Mouse (Mus musculus) lung, embryonic 15.5 days (tissue): ENCODE measurements around the gene Nub1. TPM values are rescaled to one million over a fixed set of nuclear protein-coding genes. Genes with fewer than 3 reads are reported as not detected.

Source experiments
- ATAC-seq: fragments of 200-750 bp; cut with Nextera tagmentation; 2 replicates; pipeline ENCODE4 v1.8.0; 2017; ENCODE audit warnings: moderate number of reproducible peaks, borderline replicate concordance; ENCODE audit not compliant: low FRiP score, low TSS enrichment; ENCODE audit errors: extremely low read depth
- H3K27ac ChIP-seq: fragments of 300-500 bp; sonication (generic); 2 replicates; pipeline ENCODE4 v1.5.1; 2015; ENCODE audit warnings: moderate library complexity, mild to moderate bottlenecking, inconsistent platforms
- H3K27me3 ChIP-seq: fragments of 300-500 bp; sonication (generic); 2 replicates; pipeline ENCODE4 v1.6.1; 2015; ENCODE audit warnings: inconsistent platforms
- H3K36me3 ChIP-seq: fragments of 300-500 bp; sonication (generic); 2 replicates; pipeline ENCODE4 v1.6.1; 2015; ENCODE audit warnings: inconsistent platforms
- H3K4me1 ChIP-seq: fragments of 300-500 bp; sonication (generic); 2 replicates; pipeline ENCODE4 v1.6.1; 2015; ENCODE audit warnings: inconsistent platforms
- H3K4me2 ChIP-seq: fragments of 300-500 bp; sonication (generic); 2 replicates; pipeline ENCODE4 v1.6.1; 2015; ENCODE audit warnings: inconsistent platforms, mild to moderate bottlenecking, moderate library complexity
- H3K4me3 ChIP-seq: fragments of 300-500 bp; sonication (generic); 2 replicates; pipeline ENCODE4 v1.5.1; 2015; ENCODE audit warnings: mild to moderate bottlenecking, inconsistent platforms
- H3K9ac ChIP-seq: fragments of 300-500 bp; sonication (generic); 2 replicates; pipeline ENCODE4 v1.6.1; 2015; ENCODE audit warnings: inconsistent platforms
- H3K9me3 ChIP-seq: fragments of 300-500 bp; sonication (generic); 2 replicates; pipeline ENCODE4 v1.6.1; 2016; ENCODE audit warnings: inconsistent platforms
- whole genome bisulfite sequencing: fragments of 180-500 bp; shearing (Covaris S2); methylation state at CpG from one replicate; pipeline ENCODE4 v1.1.7; 2015; 5-methylcytosine and 5-hydroxymethylcytosine counted together
- polyA plus RNA-seq: library from polyadenylated mRNA; unstranded; fragments of >200 nt; fragmentation: Nextera tagmentation; extraction: Ambion mirVana; gene quantifications from 2 replicates; pipeline ENCODE4 v1.2.1, GENCODE M21; 2015

Nub1 gene
- polyA plus RNA-seq, 1 experiment from 2014 or later: 33.9 TPM

GRCm38 (mm10) chr5:24747533-24747932 is 62.2 kb downstream of the Nub1 start:
- H3K27ac ChIP-seq: no peak overlapping the region
- peaks cover 35% of the 10 kb centered on the region for H3K4me1 ChIP-seq
- no peaks in the 10 kb centered on the region for H3K9me3 ChIP-seq
- no peak for ATAC-seq
- no peak overlapping the region for H3K9ac ChIP-seq
- WGBS: 28% methylated on average over 6 of the region's 6 CpGs
- no peaks in the 10 kb centered on the region for H3K27me3 ChIP-seq
- H3K36me3 ChIP-seq: no peaks in the 10 kb centered on the region
- H3K4me2 ChIP-seq: no peak overlapping the region
- H3K4me3 ChIP-seq: no peak overlapping the region

GRCm38 (mm10) chr5:24749731-24750130 is 64.4 kb downstream of the Nub1 start:
- Histone ChIP-seq H3K4me3 (peak overlapping the region; percentile 63), H3K9ac (0 out of 2 replicates have a peak overlapping the region, but pooled peaks have one; percentile 46), H3K4me2 (peak overlapping the region; percentile 91), H3K36me3 (no peaks in the 10 kb centered on the region), H3K4me1 (peaks cover 38% of the 10 kb centered on the region), H3K27me3 (no peaks in the 10 kb centered on the region), H3K9me3 (no peaks in the 10 kb centered on the region), H3K27ac (peak overlapping the region; percentile 95)
- no peak for ATAC-seq
- 54% methylated on average over 5 of the region's 5 CpGs for WGBS

DNA sequence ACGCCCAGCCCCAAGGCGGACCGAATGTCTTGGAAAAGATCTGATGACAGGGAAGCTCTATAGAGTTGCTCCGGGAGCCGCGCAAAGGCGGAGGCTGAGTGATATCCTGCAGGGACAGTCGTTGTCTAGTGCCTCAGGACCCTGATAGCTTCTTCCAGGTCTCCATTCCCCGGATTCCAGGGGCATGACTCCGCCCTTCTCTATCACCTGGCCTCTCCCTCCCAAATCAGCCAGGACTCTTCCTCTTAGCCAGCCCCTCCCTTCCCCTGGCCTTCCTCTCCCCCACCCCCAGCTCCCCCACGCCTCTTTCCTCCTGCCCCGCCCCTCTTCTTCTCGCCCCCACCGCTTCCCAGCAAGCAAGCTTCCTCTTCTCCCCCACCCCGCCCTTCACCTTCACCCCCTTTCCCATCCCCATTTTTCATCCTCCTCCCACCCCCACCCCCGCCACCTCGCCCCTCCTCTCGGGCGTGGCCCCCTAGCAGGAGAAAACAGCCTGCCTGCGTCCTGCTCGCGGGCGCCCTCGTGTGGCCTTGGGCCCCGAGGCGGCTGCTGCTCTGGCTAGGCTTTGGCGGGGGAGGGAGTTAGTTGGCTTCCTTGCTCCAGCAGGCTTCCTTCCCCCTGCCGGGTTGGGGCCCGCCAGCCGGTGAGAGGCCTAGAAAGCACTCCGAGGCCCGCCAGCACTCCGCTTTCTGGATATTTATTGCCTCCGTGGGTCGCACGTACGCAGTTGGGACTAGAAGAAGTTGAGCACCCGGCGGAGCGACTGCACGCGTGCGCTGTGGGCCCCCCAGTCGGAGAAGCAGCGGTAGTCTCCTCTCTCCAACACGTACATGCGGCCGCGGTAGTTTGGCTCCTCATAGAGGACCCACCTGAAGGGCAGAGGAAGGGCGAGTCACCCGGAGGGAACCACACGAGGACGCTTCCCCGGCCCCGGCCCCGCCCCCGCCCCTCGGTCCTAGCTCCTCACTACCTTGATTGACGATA is 65.3 kb downstream of the Nub1 start:
- H3K36me3 ChIP-seq: no peaks in the 10 kb centered on the region
- H3K4me3 ChIP-seq: peak overlapping the region; percentile 63
- H3K27me3 ChIP-seq: no peaks in the 10 kb centered on the region
- peaks cover 47% of the 10 kb centered on the region for H3K4me1 ChIP-seq
- H3K9ac ChIP-seq: peak overlapping the region; percentile 84
- H3K27ac ChIP-seq: peak overlapping the region; percentile 95
- H3K9me3 ChIP-seq: no peaks in the 10 kb centered on the region
- WGBS: 1% methylated on average over 57 of the region's 59 CpGs
- H3K4me2 ChIP-seq: peak overlapping the region; percentile 91
- ATAC-seq: peak; percentile 79

DNA sequence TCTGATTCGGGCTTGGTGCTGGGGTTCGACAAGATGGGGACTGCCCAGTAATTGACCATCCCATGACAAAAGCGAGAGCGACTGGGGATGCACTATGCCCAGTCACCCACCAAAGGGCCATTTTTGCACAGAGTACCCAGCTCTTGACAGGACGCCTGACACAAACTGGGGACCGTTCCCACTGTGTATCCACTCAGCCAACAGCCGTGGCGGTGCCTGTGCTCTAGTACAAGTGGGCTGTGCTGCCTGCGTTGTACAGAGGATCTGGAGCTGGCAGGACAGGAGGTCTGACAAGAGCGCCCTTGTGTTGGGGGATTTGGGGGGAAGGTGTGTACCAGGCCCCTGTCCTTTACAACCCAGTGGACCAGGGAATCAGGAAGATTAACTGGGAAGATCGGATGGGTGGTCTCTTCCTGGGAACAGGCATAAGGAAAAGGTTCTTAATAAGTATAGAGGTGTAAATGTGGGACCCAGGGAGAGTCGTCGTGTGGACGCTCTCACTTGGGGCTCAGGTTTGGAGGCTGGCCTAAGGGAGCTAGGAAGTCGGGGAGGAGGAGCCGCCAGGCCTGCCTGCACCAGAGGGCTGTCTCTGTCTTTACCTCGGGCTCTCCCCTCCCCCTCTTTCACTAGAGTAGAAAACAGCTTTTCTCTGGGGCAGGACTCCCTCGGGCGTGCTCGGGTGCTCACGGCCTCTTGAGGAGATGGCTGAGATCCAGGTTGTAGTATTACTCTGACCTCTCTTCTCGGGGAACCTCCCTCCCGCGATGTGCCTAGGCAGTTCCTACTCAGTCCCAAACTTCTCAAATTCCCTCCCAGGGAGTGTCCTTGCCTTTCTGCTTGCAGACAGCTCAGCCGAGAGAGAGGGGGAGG is 66.2 kb downstream of the Nub1 start:
- Histone ChIP-seq H3K27ac (peak overlapping the region; percentile 95), H3K27me3 (no peaks in the 10 kb centered on the region), H3K4me2 (peak overlapping the region; percentile 91), H3K4me3 (peak overlapping the region; percentile 63), H3K9me3 (no peaks in the 10 kb centered on the region), H3K9ac (peak overlapping the region; percentile 84), H3K4me1 (peaks cover 48% of the 10 kb centered on the region), H3K36me3 (no peaks in the 10 kb centered on the region)
- ATAC-seq: peak; percentile 78
- 2% methylated on average over 25 of the region's 25 CpGs for WGBS

DNA sequence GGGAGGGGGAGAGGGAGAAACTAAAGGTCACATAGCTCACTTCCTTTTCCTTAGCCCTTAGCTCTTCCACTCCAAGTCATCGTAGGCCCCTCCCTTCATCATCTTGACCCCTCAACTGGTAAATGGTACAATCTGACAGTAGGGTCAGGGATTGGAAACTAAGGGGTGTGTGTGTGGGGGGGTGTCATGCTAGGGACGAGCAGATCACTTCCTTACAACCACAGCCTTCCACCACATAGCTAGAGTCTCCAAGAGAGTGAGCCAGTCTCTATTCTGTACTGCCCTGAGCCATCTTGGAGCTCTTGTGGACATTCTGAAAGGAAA is 66.8 kb downstream of the Nub1 start:
- H3K27me3 ChIP-seq: no peaks in the 10 kb centered on the region
- peak overlapping the region; percentile 95 for H3K27ac ChIP-seq
- 2% methylated on average over 2 of the region's 2 CpGs for WGBS
- peak overlapping the region; percentile 91 for H3K4me2 ChIP-seq
- peak overlapping the region; percentile 84; the same call in 1 of the 2 replicates for H3K9ac ChIP-seq
- no peaks in the 10 kb centered on the region for H3K36me3 ChIP-seq
- no peaks in the 10 kb centered on the region for H3K9me3 ChIP-seq
- peaks cover 47% of the 10 kb centered on the region for H3K4me1 ChIP-seq
- no peak for ATAC-seq
- peak overlapping the region; percentile 63 for H3K4me3 ChIP-seq

GRCm38 (mm10) chr5:24756931-24757330 is 71.6 kb downstream of the Nub1 start:
- Histone ChIP-seq H3K4me1 (peaks cover 19% of the 10 kb centered on the region), H3K27ac (no peak overlapping the region), H3K9me3 (no peaks in the 10 kb centered on the region), H3K4me2 (no peak overlapping the region), H3K9ac (no peak overlapping the region), H3K36me3 (no peaks in the 10 kb centered on the region), H3K27me3 (no peaks in the 10 kb centered on the region), H3K4me3 (no peak overlapping the region)
- ATAC-seq: no peak
- whole genome bisulfite sequencing: 66% methylated on average over 3 of the region's 3 CpGs

- H3K27ac ChIP-seq: no peak within 1 kb of the TSS
- H3K4me3 ChIP-seq: no peak within 1 kb of the TSS
- no peak for ATAC-seq
- H3K9me3 ChIP-seq: no peaks in the 10 kb centered on the region
- H3K27me3 ChIP-seq: no peaks in the 10 kb centered on the region
- 0 out of 2 replicates have a peak, but pooled peaks cover 12% of the 10 kb centered on the region for H3K4me1 ChIP-seq
- no peaks in the 10 kb centered on the region for H3K36me3 ChIP-seq
- no peak within 1 kb of the TSS for H3K4me2 ChIP-seq
- no peak within 1 kb of the TSS for H3K9ac ChIP-seq
- WGBS: 40% methylated on average over 18 of the region's 18 CpGs
These were observed 72.5 kb downstream of the Nub1 start, which contains the start of gene Crygn for GRCm38 (mm10) chr5:24757816-24758215. Crygn (minus strand) TSS chr5:24758008.

Other genes starting within 250 kb of the Nub1 start
- 91.2 and 96.3 TPM in 2 replicates for gene Fastk, start 240.2 kb upstream of the Nub1 start, polyA plus RNA-seq
- gene Tmub1, start 237.7 kb upstream of the Nub1 start, polyA plus RNA-seq: 15.9 and 18.7 TPM in 2 replicates
- gene Agap3, start 233.4 kb upstream of the Nub1 start, polyA plus RNA-seq: 41.3 and 42.8 TPM in 2 replicates
- not detected in 2 replicates for gene Gbx1, start 158.3 kb upstream of the Nub1 start, polyA plus RNA-seq
- gene Asb10, start 144.6 kb upstream of the Nub1 start, polyA plus RNA-seq: 0.36 and 0.59 TPM in 2 replicates
- gene 4931409K22Rik, start 128.7 kb upstream of the Nub1 start, polyA plus RNA-seq: not detected in 2 replicates
- gene Abcf2, start 108.1 kb upstream of the Nub1 start, polyA plus RNA-seq: 108 and 110 TPM in 2 replicates
- gene Chpf2, start 98.8 kb upstream of the Nub1 start, polyA plus RNA-seq: 21.7 and 21.8 TPM in 2 replicates
- gene Smarcd3, start 61.1 kb upstream of the Nub1 start, polyA plus RNA-seq: 28.5 and 29.7 TPM in 2 replicates
- gene Wdr86, start 45.2 kb downstream of the Nub1 start, polyA plus RNA-seq: 36.3 and 37.2 TPM in 2 replicates
- 2.0 and 2.2 TPM in 2 replicates for gene Crygn, start 72.5 kb downstream of the Nub1 start, polyA plus RNA-seq
- 201 and 202 TPM in 2 replicates for gene Rheb, start 157.1 kb downstream of the Nub1 start, polyA plus RNA-seq